Mouse (Mus musculus) CH12.LX (cell line): ENCODE measurements at regions not wholly inside any gene's neighbourhood (a gene's known extent, or its start where the extent isn't known, plus 50 kb on each side); places are given as distances from the start of the nearest gene placed in this dataset.

Source experiments
- DNase-seq: peaks from one replicate; pipeline ENCODE4 v3.0.0-alpha.2; 2013; ENCODE audit errors: extremely low read depth
- H3K27ac ChIP-seq: 2 replicates; pipeline ENCODE4 v1.5.1; 2012; ENCODE audit warnings: low read depth, mild to moderate bottlenecking, control low read depth, moderate library complexity; ENCODE audit not compliant: insufficient read depth
- H3K27me3 ChIP-seq: replicated peaks from 2 replicates; pipeline ENCODE3; 2012; ENCODE audit warnings: inconsistent platforms
- H3K36me3 ChIP-seq, 2 experiments: replicated peaks in 1 of 2; 2 replicates each; pipeline versions ENCODE3 to v1.6.1; 2012; ENCODE audit warnings: inconsistent platforms in 1 of 2, low read length in 1 of 2, mild to moderate bottlenecking in 1 of 2, mixed read lengths in 1 of 2, moderate library complexity in 1 of 2; ENCODE audit not compliant: control insufficient read depth in 1 of 2, insufficient read depth in 1 of 2
- H3K4me1 ChIP-seq, 2 experiments: 2 replicates each; pipeline ENCODE4 v1.6.1; 2012; ENCODE audit warnings: inconsistent platforms in 1 of 2, moderate library complexity in 1 of 2; ENCODE audit not compliant: insufficient read depth in 2 of 2, control insufficient read depth in 1 of 2
- H3K4me2 ChIP-seq: 2 replicates; pipeline ENCODE4 v1.6.1; 2012; ENCODE audit warnings: low read depth, mild to moderate bottlenecking, control low read depth; ENCODE audit not compliant: poor library complexity, insufficient read depth, severe bottlenecking
- H3K4me3 ChIP-seq, 3 experiments: fragments of 150-350 bp in 1 of 3; sonication (generic) in 1 of 3; replicated peaks in 1 of 3; 2 replicates each; pipeline versions ENCODE3 to v1.5.1; 2011 to 2012; ENCODE audit warnings: low read depth in 2 of 3, low read length in 2 of 3, mild to moderate bottlenecking in 2 of 3, moderate library complexity in 2 of 3, control low read depth in 1 of 3, improper control_type of control experiment in 1 of 3, inconsistent platforms in 1 of 3, mixed read lengths in 1 of 3; ENCODE audit not compliant: poor library complexity in 1 of 3
- H3K79me2 ChIP-seq: replicated peaks from 2 replicates; pipeline ENCODE4 v1.6.1; 2012; ENCODE audit warnings: mild to moderate bottlenecking, moderate library complexity; ENCODE audit not compliant: control insufficient read depth, poor library complexity, insufficient read depth, severe bottlenecking; ENCODE audit errors: extremely low read depth
- H3K9ac ChIP-seq: 2 replicates; pipeline ENCODE4 v1.6.1; 2012; ENCODE audit warnings: low read depth, mild to moderate bottlenecking, control low read depth, moderate library complexity; ENCODE audit not compliant: insufficient read depth
- H3K9me3 ChIP-seq: replicated peaks from 2 replicates; pipeline ENCODE3; 2012; ENCODE audit warnings: low read length, inconsistent platforms, mixed read lengths
- CHD2 ChIP-seq: IDR thresholded peaks from 2 replicates; pipeline ENCODE4 v1.6.1; 2011; ENCODE audit warnings: low read length, improper control_type of control experiment
- E2F4 ChIP-seq: IDR thresholded peaks from 2 replicates; pipeline ENCODE4 v1.6.1; 2011; ENCODE audit warnings: low read depth, low read length, improper control_type of control experiment; ENCODE audit not compliant: insufficient replicate concordance
- ELF1 ChIP-seq: IDR thresholded peaks from 2 replicates; pipeline ENCODE4 v1.6.1; 2014; ENCODE audit warnings: low read depth, mild to moderate bottlenecking, inconsistent platforms, low read length, improper control_type of control experiment
- EP300 ChIP-seq: IDR thresholded peaks from 2 replicates; pipeline ENCODE4 v1.6.1; 2011; ENCODE audit warnings: low read length, improper control_type of control experiment
- KAT2A ChIP-seq: IDR thresholded peaks from 2 replicates; pipeline ENCODE4 v1.6.1; 2012; ENCODE audit warnings: low read length, improper control_type of control experiment, inconsistent platforms; ENCODE audit not compliant: insufficient replicate concordance
- MAFK ChIP-seq: IDR thresholded peaks from 2 replicates; pipeline ENCODE4 v1.6.1; 2011; ENCODE audit warnings: low read length, improper control_type of control experiment; ENCODE audit not compliant: insufficient replicate concordance
- MAX ChIP-seq: IDR thresholded peaks from 2 replicates; pipeline ENCODE4 v1.6.1; 2011; ENCODE audit warnings: low read length, improper control_type of control experiment
- MEF2A ChIP-seq: IDR thresholded peaks from 2 replicates; pipeline ENCODE4 v1.6.1; 2014; ENCODE audit warnings: low read depth, mild to moderate bottlenecking, inconsistent platforms, low read length, improper control_type of control experiment, borderline replicate concordance
- MXI1 ChIP-seq: IDR thresholded peaks from 2 replicates; pipeline ENCODE4 v1.6.1; 2011; ENCODE audit warnings: mild to moderate bottlenecking, low read depth, low read length, improper control_type of control experiment
- NRF1 ChIP-seq: IDR thresholded peaks from 2 replicates; pipeline ENCODE4 v1.6.1; 2014; ENCODE audit warnings: low read depth, mild to moderate bottlenecking, inconsistent platforms, low read length, improper control_type of control experiment, moderate library complexity
- POLR2AphosphoS2 ChIP-seq: IDR thresholded peaks from 2 replicates; pipeline ENCODE4 v1.6.1; 2011; ENCODE audit warnings: low read depth, low read length, improper control_type of control experiment
- RAD21 ChIP-seq: IDR thresholded peaks from 2 replicates; pipeline ENCODE4 v1.6.1; 2011; ENCODE audit warnings: low read depth, mild to moderate bottlenecking, low read length, improper control_type of control experiment, moderate library complexity
- TCF12 ChIP-seq: IDR thresholded peaks from 2 replicates; pipeline ENCODE4 v1.6.1; 2014; ENCODE audit warnings: low read depth, mild to moderate bottlenecking, inconsistent platforms, low read length, improper control_type of control experiment
- dilution Hi-C: fragments of 300-500 bp; cut with MboI; formaldehyde crosslinking; loops from 2 replicates; pipeline ENCODE4 v1.14.3; 2020; ENCODE audit warnings: low sequenced_read_pairs; ENCODE audit not compliant: extremely low pct_unique_long_range_greater_than_20kb, extremely low pct_ligation_motif_present
- in situ Hi-C: fragments of 300-500 bp; cut with MboI; formaldehyde crosslinking; loops from 3 replicates; pipeline ENCODE4 v1.14.3; 2019; ENCODE audit warnings: low sequenced_read_pairs, low pct_ligation_motif_present, low pct_unique_long_range_greater_than_20kb, mixed read lengths

- no peak overlapping the region for H3K27ac ChIP-seq
- no peaks in the 10 kb centered on the region for H3K79me2 ChIP-seq
- H3K4me2 ChIP-seq: no peak overlapping the region
- H3K27me3 ChIP-seq: no peaks in the 10 kb centered on the region
- in situ Hi-C loops: no loop called here
- no peak for DNase-seq
- no peak overlapping the region for H3K4me3 ChIP-seq
- H3K9ac ChIP-seq: no peak overlapping the region
- TF ChIP-seq CHD2: no peak
- peak; percentile 68 for TF ChIP-seq MAFK
- TF ChIP-seq EP300: no peak
- dilution Hi-C loops: no loop called here
- peaks cover 0 to 10% of the 10 kb centered on the region in 2 experiments; a peak in 2 of 4 replicates for H3K4me1 ChIP-seq
- H3K9me3 ChIP-seq: no peaks in the 10 kb centered on the region
- no peaks in the 10 kb centered on the region for H3K36me3 ChIP-seq
Measured at GRCm38 (mm10) chr3:147081763-147082162, 229.6 kb downstream of the Ttll7 start.

- H3K27me3 ChIP-seq: no peaks in the 10 kb centered on the region
- no peaks in the 10 kb centered on the region for H3K9me3 ChIP-seq
- dilution Hi-C loops (no loop called here), in situ Hi-C loops (no loop called here)
- no peak overlapping the region for H3K4me2 ChIP-seq
- no peaks in the 10 kb centered on the region for H3K79me2 ChIP-seq
- no peak overlapping the region for H3K27ac ChIP-seq
- TF ChIP-seq POLR2AphosphoS2 (no peak), KAT2A (no peak), TCF12 (no peak), MEF2A (no peak), MAX (no peak)
- H3K9ac ChIP-seq: no peak overlapping the region; the same call in 1 of the 2 replicates
- no peak for DNase-seq
- H3K4me1 ChIP-seq: peaks cover 0 to 10% of the 10 kb centered on the region in 2 experiments; a peak in 2 of 4 replicates
- no peaks in the 10 kb centered on the region for H3K36me3 ChIP-seq
- no peak overlapping the region for H3K4me3 ChIP-seq
Measured at GRCm38 (mm10) chr3:147082255-147082943, 230.2 kb downstream of the Ttll7 start.

- no peak for DNase-seq
- H3K9me3 ChIP-seq: no peaks in the 10 kb centered on the region
- H3K27ac ChIP-seq: no peak overlapping the region
- no peak overlapping the region for H3K4me3 ChIP-seq
- H3K27me3 ChIP-seq: no peaks in the 10 kb centered on the region
- H3K36me3 ChIP-seq: no peaks in the 10 kb centered on the region
- TF ChIP-seq MXI1 (no peak), RAD21 (no peak), E2F4 (no peak), NRF1 (no peak), ELF1 (no peak)
- in situ Hi-C loops (no loop called here), dilution Hi-C loops (no loop called here)
- H3K4me1 ChIP-seq: peaks cover 0 to 10% of the 10 kb centered on the region in 2 experiments; a peak in 2 of 4 replicates
- no peak overlapping the region for H3K9ac ChIP-seq
- H3K79me2 ChIP-seq: no peaks in the 10 kb centered on the region
- no peak overlapping the region for H3K4me2 ChIP-seq
Measured at GRCm38 (mm10) chr3:147083374-147083773, 231.2 kb downstream of the Ttll7 start.
